Mouse (Mus musculus): Measurements from ENCODE around the gene Slc7a5. TPM values are rescaled to one million over a fixed set of nuclear protein-coding genes. Genes with fewer than 3 reads are reported as not detected.

Gene Slc7a5
- polyA plus RNA-seq, 1 experiment: 80.8 TPM

DNA sequence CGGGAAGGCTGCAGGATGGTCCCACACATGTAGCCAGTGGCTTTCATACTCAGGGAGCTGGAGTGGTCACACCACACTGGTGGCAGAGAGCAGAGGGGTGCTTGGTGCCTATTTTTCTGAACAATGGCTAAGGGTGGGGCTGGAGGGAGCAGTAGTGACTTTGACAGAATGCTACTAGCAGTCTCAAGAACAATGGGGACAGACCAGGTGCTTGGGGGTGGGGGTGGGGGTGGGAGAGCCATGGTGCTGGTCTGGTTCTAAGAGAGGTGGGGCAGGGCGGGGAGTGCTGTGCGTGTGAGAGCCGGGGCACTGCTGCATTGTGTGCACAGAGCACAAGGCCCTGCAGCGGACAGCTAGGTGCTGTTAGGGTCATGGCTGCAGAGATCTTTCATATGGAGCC is 25.6 kb downstream of the Slc7a5 start:
- Histone ChIP-seq H3K9me3 (replicated peaks; ENCODE audit: control insufficient read depth, insufficient read depth, low read length, poor library complexity, severe bottlenecking) (no peaks in the 10 kb centered on the region), H3K27ac (ENCODE audit: insufficient read depth, low read length) (0 out of 2 replicates have a peak overlapping the region, but pooled peaks have one; percentile 10), H3K9ac (ENCODE audit: low read depth, poor library complexity, severe bottlenecking) (no peak overlapping the region), H3K4me3 (ENCODE audit: low read depth, low read length) (no peak overlapping the region), H3K4me1 (ENCODE audit: control insufficient read depth, insufficient read depth, low read length) (peaks cover 10% of the 10 kb centered on the region), H3K27me3 (ENCODE audit: control insufficient read depth, insufficient read depth, low read length, poor library complexity, severe bottlenecking) (no peaks in the 10 kb centered on the region), H3K36me3 (ENCODE audit: control insufficient read depth, insufficient read depth, low read length, poor library complexity, severe bottlenecking) (peaks cover 54% of the 10 kb centered on the region)
- TF ChIP-seq POLR2A (IDR thresholded peaks at IDR 0.05; ENCODE audit: insufficient read depth, low read length) (no peak), EP300 (IDR thresholded peaks at IDR 0.05; ENCODE audit: insufficient read depth, low read depth, low read length) (0 out of 2 replicates have a peak, but pooled peaks have one; percentile 50)

DNA sequence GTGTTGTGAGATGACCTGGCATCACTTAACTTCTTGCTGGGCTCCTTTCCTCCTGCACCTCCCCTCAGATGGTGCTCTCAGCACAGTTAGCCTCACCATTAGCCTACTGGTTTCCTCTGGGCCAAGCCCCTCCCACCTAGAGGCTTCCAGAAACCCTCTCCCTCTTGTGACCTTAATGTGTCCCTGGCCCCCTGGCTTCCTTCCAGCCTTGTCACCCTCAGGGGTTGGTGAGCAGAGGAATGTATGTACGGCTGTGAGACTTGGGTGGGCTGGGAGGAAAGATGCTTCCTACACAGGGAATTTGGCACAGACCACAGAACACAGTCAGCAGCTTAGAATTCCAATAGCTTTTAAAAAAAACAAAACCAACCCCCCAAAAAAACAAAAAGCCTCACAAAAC is 26.7 kb downstream of the Slc7a5 start:
- Histone ChIP-seq H3K4me3 (ENCODE audit: low read depth, low read length) (no peak overlapping the region), H3K36me3 (ENCODE audit: control insufficient read depth, insufficient read depth, low read length, poor library complexity, severe bottlenecking) (peaks cover 43% of the 10 kb centered on the region), H3K27me3 (ENCODE audit: control insufficient read depth, insufficient read depth, low read length, poor library complexity, severe bottlenecking) (no peaks in the 10 kb centered on the region), H3K4me1 (ENCODE audit: control insufficient read depth, insufficient read depth, low read length) (peaks cover 10% of the 10 kb centered on the region), H3K9me3 (replicated peaks; ENCODE audit: control insufficient read depth, insufficient read depth, low read length, poor library complexity, severe bottlenecking) (no peaks in the 10 kb centered on the region), H3K9ac (ENCODE audit: low read depth, poor library complexity, severe bottlenecking) (no peak overlapping the region), H3K27ac (ENCODE audit: insufficient read depth, low read length) (no peak overlapping the region)
- TF ChIP-seq POLR2A (IDR thresholded peaks at IDR 0.05; ENCODE audit: insufficient read depth, low read length) (no peak), EP300 (IDR thresholded peaks at IDR 0.05; ENCODE audit: insufficient read depth, low read depth, low read length) (peak; percentile 57; the same call in 1 of the 2 replicates)

DNA sequence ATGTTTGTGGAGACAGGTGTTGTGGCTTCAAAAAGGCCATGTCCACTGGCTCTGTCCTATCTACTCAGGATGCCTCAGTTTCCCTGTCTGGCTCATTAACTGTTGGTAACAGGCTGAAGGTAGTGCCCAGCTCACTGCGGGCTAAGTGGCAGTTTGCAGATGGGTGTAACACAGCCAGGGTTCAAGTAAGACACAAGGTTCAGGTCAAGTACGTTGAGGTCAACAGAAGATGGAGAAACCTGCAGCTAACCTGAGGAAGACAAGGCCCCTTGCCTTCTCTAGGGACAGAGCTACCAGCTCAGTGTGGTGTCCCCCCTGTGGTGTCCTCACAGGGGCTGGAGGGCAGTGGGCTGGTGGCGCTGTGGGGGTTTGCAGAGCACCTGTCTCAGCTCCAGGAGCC is 27.8 kb downstream of the Slc7a5 start:
- peaks cover 32% of the 10 kb centered on the region for H3K36me3 ChIP-seq (ENCODE audit: control insufficient read depth, insufficient read depth, low read length, poor library complexity, severe bottlenecking)
- H3K9ac ChIP-seq (ENCODE audit: low read depth, poor library complexity, severe bottlenecking): no peak overlapping the region
- H3K9me3 ChIP-seq (replicated peaks; ENCODE audit: control insufficient read depth, insufficient read depth, low read length, poor library complexity, severe bottlenecking): no peaks in the 10 kb centered on the region
- TF ChIP-seq EP300 (IDR thresholded peaks at IDR 0.05; ENCODE audit: insufficient read depth, low read depth, low read length) (no peak), POLR2A (IDR thresholded peaks at IDR 0.05; ENCODE audit: insufficient read depth, low read length) (no peak), CTCF (IDR thresholded peaks at IDR 0.05; ENCODE audit: low read depth, low read length) (no peak)
- no peak overlapping the region for H3K4me3 ChIP-seq (ENCODE audit: low read depth, low read length)
- H3K27ac ChIP-seq (ENCODE audit: insufficient read depth, low read length): no peak overlapping the region
- no peaks in the 10 kb centered on the region for H3K27me3 ChIP-seq (ENCODE audit: control insufficient read depth, insufficient read depth, low read length, poor library complexity, severe bottlenecking)
- H3K4me1 ChIP-seq (ENCODE audit: control insufficient read depth, insufficient read depth, low read length): peaks cover 10% of the 10 kb centered on the region

DNA sequence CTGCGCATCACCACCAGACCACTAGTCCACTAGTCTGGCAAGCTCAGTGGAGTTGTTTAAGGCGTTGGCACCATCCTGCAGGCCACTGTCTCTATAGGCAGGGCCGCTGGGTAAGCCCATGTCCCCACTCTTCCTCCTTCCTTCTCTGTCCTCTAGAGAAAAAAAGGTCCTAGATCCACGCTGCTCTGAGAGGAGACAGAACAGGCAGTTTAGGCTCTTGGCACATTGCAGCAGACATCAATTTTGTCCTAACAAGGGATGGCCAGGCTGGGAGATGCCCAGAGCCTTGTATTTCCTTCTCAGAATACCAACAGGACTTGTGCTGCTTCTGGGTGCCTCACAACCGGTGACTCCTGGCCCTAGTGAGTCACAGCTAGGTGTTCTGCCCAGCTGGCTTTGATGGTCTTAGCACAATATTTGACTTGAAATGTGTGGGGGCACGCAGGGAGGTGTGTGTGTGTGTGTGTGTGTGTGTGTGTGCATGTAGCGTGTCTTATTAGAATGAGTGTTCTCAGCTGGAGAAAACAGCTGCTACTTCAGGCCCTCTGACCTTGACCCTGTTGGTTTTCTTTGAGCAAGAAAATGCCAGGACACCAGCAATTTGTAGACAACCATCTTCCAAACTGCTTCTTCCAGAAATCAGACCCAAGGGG is 29.5 kb downstream of the Slc7a5 start:
- peaks cover 14% of the 10 kb centered on the region for H3K36me3 ChIP-seq (ENCODE audit: control insufficient read depth, insufficient read depth, low read length, poor library complexity, severe bottlenecking)
- H3K4me1 ChIP-seq (ENCODE audit: control insufficient read depth, insufficient read depth, low read length): peaks cover 7% of the 10 kb centered on the region
- H3K9me3 ChIP-seq (replicated peaks; ENCODE audit: control insufficient read depth, insufficient read depth, low read length, poor library complexity, severe bottlenecking): no peaks in the 10 kb centered on the region
- no peak overlapping the region for H3K4me3 ChIP-seq (ENCODE audit: low read depth, low read length)
- no peak overlapping the region for H3K27ac ChIP-seq (ENCODE audit: insufficient read depth, low read length)
- no peak overlapping the region for H3K9ac ChIP-seq (ENCODE audit: low read depth, poor library complexity, severe bottlenecking)
- H3K27me3 ChIP-seq (ENCODE audit: control insufficient read depth, insufficient read depth, low read length, poor library complexity, severe bottlenecking): no peaks in the 10 kb centered on the region
- TF ChIP-seq POLR2A (IDR thresholded peaks at IDR 0.05; ENCODE audit: insufficient read depth, low read length) (no peak), CTCF (IDR thresholded peaks at IDR 0.05; ENCODE audit: low read depth, low read length) (no peak), EP300 (IDR thresholded peaks at IDR 0.05; ENCODE audit: insufficient read depth, low read depth, low read length) (no peak)

DNA sequence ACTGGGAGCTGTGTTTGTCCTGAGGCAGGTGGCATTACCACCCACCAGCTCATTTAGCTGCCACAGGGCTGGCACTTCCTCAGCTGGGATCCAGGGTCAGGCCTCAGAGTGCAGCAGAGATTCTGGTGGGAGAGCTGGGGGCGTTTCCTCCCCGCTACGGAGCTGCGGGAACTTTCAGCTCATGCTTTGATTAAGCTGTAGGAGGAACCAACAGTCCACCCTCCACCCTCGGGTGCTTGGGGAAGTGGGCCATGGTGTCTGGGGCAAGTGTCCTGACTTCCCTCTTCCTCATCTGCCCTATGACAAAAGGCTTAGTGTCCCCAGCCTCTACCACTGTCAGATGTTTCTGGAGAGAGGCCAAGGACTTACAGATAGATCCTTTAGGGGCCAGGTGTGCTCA is 30.3 kb downstream of the Slc7a5 start:
- TF ChIP-seq POLR2A (IDR thresholded peaks at IDR 0.05; ENCODE audit: insufficient read depth, low read length): no peak
- no peak for TF ChIP-seq CTCF (IDR thresholded peaks at IDR 0.05; ENCODE audit: low read depth, low read length)
- no peak for TF ChIP-seq EP300 (IDR thresholded peaks at IDR 0.05; ENCODE audit: insufficient read depth, low read depth, low read length)
- Histone ChIP-seq H3K36me3 (ENCODE audit: control insufficient read depth, insufficient read depth, low read length, poor library complexity, severe bottlenecking) (peaks cover 7% of the 10 kb centered on the region), H3K9ac (ENCODE audit: low read depth, poor library complexity, severe bottlenecking) (no peak overlapping the region), H3K27me3 (ENCODE audit: control insufficient read depth, insufficient read depth, low read length, poor library complexity, severe bottlenecking) (no peaks in the 10 kb centered on the region), H3K4me1 (ENCODE audit: control insufficient read depth, insufficient read depth, low read length) (peaks cover 7% of the 10 kb centered on the region), H3K4me3 (ENCODE audit: low read depth, low read length) (no peak overlapping the region), H3K9me3 (replicated peaks; ENCODE audit: control insufficient read depth, insufficient read depth, low read length, poor library complexity, severe bottlenecking) (no peaks in the 10 kb centered on the region), H3K27ac (ENCODE audit: insufficient read depth, low read length) (no peak overlapping the region)

DNA sequence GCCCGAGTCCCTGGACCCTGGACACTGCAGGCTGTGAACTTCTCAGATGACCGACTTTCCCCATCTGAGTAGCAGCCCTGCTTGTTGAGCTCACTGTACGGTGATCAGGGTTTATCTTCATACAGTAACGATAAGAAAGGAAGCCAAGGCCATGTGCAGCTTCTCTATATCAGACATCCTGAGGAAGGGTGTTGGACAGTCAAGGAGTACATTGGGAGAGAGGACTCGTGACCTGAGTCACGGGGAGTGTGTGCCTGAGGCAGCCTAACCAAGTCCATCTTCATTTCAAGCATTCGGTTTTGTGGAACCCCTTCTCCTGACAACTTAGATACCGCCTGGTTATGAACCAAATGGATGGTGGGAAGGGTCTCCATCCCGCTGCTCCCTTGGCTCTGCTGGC is 32.0 kb downstream of the Slc7a5 start:
- Histone ChIP-seq H3K36me3 (ENCODE audit: control insufficient read depth, insufficient read depth, low read length, poor library complexity, severe bottlenecking) (no peaks in the 10 kb centered on the region), H3K27me3 (ENCODE audit: control insufficient read depth, insufficient read depth, low read length, poor library complexity, severe bottlenecking) (no peaks in the 10 kb centered on the region), H3K4me3 (ENCODE audit: low read depth, low read length) (no peak overlapping the region), H3K9me3 (replicated peaks; ENCODE audit: control insufficient read depth, insufficient read depth, low read length, poor library complexity, severe bottlenecking) (no peaks in the 10 kb centered on the region), H3K27ac (ENCODE audit: insufficient read depth, low read length) (no peak overlapping the region), H3K4me1 (ENCODE audit: control insufficient read depth, insufficient read depth, low read length) (peaks cover under 1% of the 10 kb centered on the region), H3K9ac (ENCODE audit: low read depth, poor library complexity, severe bottlenecking) (no peak overlapping the region)
- TF ChIP-seq POLR2A (IDR thresholded peaks at IDR 0.05; ENCODE audit: insufficient read depth, low read length) (no peak), CTCF (IDR thresholded peaks at IDR 0.05; ENCODE audit: low read depth, low read length) (no peak), EP300 (IDR thresholded peaks at IDR 0.05; ENCODE audit: insufficient read depth, low read depth, low read length) (no peak)
